Mouse (Mus musculus): ENCODE measurements around the gene Adamts8.

GRCm38 (mm10) chr9:31012674-31013073 is 70.3 kb downstream of the Adamts8 start:
- TF ChIP-seq POLR2A (IDR thresholded peaks at IDR 0.05; ENCODE audit: control insufficient read depth, extremely low read depth, insufficient read depth, low read length, poor library complexity) (no peak), CTCF (IDR thresholded peaks at IDR 0.05; ENCODE audit: borderline replicate concordance, control insufficient read depth, extremely low read depth, insufficient read depth, low read length, poor library complexity) (no peak)
